Mouse (Mus musculus) CH12F3 (cell line): ENCODE results near the gene Unc50.

Experiments
- in situ Hi-C: fragments of 300-500 bp; cut with MboI; formaldehyde crosslinking; loops from 2 replicates; pipeline ENCODE4 v1.14.3; 2020; ENCODE audit warnings: low sequenced_read_pairs

Gene Unc50

DNA sequence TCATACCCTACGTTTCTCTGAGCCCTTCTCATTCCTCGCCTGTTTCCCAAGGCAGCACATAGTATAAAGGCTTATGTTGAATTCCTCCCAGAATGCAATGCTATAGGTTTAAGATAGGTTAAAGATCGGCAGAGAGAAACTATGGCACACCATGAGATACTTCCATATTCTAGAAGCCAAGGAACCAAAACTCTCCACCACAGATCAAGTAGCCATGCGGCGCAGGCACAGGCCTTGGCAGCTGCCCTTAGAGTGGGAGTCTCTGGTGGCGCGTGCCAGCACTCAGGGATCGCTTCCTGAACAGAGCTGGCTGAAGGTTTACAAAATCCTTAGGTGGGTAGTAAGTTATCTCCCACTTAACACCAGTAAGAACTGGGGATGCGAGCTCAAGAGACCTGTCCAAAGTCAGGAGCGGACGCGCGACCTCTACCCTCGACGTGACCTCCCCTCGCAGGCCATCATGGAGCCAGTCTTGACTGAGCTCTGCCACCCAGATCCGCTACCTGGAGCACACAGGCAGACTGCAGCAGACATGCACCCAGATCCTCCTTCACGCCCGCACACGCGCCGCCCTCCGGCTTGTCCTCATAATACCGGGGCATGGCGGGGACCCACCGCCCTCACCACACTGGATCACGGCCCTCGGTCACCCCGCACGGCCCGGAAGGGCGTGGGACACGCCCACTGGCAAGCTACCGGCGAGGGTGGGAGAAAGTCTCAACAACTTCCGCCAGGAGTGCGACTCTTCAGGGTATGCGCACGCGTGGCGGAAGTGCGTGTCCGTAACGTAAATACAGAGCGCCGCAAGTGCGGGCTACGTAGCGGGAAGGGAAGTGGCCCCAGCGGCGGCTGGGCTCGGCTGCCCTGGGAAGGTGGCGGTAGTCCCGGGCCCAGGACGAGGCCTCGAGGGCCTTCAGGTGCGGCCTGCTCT, at the start of gene Unc50, which contains the start of gene Coa5:
Unc50 (plus strand) TSS at position 774 of the 931 bp plus-strand sequence.
Coa5 (minus strand) TSS at position 738 of the 931 bp plus-strand sequence.
- in situ Hi-C loops = no loop called here

DNA sequence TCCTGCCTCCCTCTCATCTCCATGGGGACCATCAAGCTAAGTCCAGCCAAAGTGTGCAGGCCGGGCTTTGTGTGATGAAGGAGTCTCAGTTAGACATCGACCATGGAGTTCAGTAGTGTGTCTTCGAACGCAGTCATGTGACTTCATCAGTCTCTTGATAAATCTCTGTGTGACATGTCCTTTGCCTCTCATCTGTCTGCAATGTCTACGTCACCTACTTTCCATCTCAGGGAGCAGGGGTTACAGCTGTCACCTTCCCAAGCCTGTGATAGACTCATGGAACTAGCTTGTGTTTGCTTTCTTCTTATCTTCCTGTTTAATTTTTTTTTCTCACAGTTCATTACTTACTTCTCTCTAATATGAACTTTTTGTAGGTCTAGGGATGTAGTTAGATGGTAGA, 49.0 kb upstream of the Unc50 start:
- in situ Hi-C loops = no loop called here

DNA sequence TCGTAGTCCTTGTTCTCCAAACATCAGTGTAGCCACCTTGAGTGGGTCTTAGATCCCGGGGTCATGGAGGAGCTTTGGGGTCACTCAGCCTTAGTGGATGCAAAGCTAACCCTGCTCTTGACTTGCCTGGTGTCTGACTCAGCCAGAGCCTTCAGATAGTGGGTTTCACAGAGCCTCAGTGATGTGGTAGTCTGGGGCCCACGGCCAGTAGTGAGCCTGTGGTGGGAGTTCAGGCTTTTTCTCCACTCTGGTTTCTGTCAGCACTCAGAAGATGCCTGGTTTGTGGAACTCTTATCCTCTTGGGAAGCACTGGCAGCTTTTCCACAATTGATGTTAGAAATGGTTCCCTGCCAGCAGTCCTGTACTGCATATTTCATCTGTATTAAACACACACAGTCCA, 45.6 kb upstream of the Unc50 start:
- in situ Hi-C loops = no loop called here

DNA sequence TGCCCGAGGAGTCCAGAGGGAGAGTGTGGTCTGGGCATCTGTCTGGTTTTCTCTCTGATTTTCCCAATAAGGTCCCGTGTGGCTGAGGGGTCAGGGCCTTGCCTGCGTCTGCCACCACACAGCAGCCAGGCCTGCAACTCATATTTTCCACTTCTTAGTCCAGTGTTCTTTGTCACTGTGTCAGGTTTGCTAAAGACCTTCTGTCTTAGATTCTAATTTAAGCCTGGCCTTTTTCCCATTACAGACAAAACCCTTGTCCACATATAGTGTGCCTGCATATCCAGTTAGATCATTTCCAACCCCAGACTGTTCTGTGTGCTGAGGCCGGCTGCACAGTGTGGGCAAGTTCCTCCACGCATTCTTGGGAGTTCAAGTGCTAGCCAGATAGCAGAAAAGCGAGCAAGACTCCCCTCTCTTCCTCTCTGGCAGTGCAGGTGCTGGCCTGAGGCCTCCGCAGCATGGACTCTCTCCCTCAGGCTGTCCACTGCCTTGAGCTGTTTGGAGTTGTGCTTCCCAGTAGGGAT, 43.4 kb upstream of the Unc50 start:
- in situ Hi-C loops = no loop called here

DNA sequence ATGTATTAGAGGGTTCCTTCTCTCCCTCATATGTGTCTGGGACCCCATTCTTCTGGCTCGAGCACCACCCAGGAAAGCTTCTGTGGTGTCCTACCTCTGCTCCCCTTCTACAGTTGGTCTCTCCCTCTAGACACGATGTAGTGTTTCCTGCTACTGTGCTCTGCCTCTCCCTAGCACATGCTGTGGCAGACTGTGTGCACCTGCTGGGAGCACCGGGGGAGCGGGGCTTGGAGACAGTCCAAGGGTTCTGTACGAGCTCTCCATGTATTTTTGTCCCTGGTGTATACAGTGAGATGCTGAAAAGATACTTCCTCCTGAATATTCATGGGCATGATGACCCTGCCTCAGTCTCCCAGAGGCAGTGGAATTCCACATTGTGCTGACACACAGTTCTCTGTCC, 36.8 kb upstream of the Unc50 start:
- in situ Hi-C loops = no loop called here

DNA sequence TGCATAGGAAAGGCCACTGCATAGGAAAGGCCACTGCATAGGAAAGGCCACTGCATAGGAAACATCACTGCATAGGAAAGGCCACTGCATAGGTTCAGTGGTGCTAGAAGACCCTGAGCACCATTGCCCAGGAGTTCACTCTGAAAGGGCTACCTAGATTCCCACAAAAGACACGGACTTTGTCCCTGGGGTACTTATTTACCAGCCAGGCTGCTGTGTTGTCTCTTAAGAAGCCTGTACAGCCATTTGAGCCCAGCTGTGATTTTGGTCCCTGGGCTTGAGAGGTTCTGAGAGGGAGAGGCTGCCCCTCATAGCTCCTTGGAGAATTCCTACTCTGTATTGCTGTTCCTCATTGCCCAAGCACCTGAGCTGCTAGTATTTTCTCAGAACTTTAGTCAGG, 33.5 kb upstream of the Unc50 start:
- in situ Hi-C loops = no loop called here

DNA sequence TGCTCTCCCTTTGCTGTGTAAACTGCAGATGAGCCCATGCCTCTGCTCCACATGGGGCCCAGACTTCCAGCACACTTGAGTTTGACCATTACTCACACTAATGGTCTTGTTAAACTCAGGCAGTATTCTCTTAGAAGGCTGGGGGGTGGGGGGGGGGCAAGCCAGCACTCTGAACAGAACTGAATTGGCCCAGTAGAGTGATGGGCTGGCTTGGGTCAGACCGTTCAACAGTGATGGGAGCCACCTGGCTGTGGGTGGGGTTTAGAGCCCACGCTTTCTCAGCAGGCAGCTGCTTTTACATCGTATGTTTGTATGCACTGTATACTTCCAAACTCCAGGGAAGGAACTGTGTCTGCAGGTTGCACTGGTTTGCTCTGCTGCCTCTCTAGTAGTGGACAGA, 31.0 kb upstream of the Unc50 start:
- in situ Hi-C loops = no loop called here

DNA sequence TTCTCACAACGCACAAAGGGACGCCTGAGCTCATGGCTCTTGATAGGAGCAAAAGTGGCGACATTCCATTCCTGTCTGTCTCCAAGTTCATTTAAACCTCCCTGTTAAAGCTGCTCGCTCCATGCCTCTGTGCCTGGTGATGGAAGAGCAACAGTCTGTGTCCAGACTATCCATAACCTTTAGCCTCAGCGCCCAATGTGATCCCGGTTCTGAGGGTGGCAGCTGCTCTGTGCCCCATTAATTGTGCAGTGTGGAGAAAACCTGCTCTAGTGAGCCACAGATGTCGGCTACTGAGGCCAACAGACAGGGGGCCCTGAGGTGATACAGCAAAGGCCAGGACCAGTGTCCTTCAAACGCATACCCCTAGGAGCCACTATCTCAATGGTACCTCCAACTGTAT, 30.2 kb upstream of the Unc50 start:
- in situ Hi-C loops = loop anchor here (5.0 kb wide), 1 partner anchor 132 kb away; no protein-coding TSS in a partner anchor

DNA sequence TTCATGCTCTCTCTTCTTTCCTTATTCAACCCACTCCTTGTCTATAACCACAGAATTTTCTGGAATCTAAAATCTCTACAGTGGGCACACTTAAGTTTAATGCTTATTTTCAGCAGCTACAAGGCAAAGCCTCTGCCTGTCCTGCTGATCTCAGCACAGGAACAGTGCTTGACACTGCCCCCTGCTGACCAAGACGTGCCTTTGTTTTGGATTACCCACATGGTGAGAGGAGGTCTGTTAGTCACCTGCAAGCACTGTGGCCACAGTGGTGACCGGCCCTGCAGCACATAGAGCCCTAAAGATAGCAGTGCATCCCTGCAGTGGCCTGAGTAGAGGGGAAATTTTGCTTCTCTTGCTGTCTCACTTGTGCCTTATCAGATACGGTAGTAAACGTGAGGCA, 28.3 kb upstream of the Unc50 start:
- in situ Hi-C loops = loop anchor here (5.0 kb wide), 1 partner anchor 134 kb away; no protein-coding TSS in a partner anchor

DNA sequence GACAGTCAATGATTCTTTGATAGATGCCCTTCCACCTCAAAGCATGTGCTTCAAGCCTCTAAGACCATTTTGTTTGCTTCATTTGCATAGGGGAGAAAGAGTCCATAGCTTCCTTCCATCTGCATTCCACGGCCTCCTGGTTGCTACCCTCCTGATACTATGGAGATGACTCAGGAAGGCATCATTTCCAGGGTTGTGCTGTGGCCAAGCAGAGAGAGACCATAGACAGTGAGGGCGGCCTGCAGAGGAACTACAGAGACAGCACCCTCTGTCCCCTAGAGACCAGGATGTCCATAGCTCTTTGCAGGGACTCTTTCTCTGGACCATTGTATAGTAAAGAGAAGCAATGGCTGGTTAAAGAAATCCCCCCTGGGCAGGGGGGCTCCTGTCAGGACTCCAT, 24.8 kb upstream of the Unc50 start:
- in situ Hi-C loops = no loop called here

DNA sequence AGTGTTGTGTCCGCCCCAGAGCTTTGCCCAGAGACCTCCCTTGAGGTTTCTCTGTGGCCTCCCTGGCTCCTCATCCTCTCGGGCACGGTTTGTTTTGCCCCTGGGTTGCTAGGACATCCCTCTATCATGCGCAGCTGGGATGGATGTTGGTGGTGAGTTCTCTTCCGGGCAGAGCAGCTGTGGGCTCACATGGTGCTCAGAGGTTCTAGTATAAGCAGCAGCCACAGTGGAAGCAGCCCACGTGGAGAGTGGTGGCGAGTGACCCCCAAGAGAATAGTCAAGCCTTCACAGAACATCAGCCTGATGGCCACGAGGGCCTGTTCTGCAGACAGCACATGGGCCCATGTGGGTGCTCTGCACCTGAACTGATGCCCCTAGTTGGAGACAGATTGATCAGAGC, 22.7 kb upstream of the Unc50 start:
- in situ Hi-C loops = no loop called here

DNA sequence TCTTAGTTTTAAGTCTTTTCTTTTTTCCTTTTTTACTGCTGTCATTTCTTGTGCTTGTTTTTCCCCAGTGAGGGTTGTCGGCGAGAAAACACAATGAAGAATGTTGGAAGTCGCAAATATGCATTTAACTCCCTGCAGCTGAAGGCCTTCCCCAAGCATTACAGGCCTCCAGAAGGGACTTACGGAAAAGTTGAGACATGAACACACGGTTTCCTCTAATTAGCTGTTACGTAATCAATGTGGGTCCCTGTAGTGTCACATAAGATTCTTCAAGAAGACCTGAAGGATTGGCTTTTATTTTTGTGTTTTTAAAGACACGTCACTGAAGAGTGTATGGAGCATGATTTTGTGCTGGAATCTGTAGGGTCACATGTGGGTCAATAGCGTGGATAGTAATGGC, 21.9 kb upstream of the Unc50 start:
- in situ Hi-C loops = no loop called here

DNA sequence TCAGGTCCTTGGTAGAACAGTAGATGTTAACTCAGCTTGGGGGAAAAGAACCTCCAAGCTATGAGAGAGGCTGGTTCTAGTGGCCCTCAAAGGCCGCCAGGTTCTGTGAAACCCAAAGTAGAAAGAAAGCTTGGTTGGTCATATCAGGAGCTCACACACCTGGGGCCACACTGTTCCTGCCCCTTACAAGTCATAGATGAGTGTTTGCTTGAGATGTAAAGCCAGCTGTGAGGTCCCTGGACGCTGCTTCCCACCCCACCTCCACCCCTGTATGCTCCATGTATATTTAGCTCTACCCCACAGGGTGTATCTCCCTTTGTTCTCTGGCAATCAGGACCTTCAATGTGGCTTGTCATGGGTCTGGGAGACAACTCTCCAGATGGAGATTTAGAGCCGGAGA, 21.3 kb upstream of the Unc50 start:
- in situ Hi-C loops = no loop called here

DNA sequence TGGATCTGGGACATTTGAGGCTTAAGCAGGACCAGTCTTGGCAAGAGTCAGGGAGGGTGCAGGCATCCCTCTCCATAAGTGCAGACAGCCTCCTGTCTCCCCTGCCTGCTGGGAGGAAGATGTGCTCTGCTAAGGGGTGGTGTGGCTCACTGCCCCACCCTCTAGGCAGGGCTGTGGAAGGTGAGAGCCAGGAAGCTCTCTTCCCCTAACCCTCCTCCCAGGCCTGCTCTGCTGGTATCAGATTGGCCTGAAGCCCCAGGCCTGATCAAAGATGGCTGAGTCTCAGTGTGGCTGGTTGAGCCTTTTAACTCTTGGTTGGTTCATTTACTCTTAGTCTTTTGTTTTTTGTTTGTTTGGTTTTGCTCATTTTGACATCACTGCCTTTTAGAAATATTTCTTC, 20.3 kb upstream of the Unc50 start:
- in situ Hi-C loops = no loop called here

DNA sequence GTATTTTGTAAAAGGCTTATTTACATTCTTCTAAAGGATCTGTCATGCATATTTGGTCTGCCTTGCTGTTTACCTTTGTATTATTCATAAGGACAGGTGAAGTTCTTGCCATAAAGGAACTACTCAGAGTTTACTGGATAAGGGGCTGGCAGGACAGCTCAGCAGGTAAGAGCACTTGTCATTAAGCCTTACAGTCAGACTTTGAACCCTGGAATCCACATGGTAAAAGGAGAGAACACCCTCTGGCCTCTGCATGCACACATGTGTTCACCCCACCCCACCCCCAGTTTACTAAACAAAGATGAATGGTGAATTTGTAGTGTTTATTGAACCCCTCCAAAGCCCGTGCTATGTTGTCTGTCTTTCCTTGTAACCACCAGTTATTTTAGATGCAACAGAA, 14.5 kb upstream of the Unc50 start:
- in situ Hi-C loops = no loop called here

DNA sequence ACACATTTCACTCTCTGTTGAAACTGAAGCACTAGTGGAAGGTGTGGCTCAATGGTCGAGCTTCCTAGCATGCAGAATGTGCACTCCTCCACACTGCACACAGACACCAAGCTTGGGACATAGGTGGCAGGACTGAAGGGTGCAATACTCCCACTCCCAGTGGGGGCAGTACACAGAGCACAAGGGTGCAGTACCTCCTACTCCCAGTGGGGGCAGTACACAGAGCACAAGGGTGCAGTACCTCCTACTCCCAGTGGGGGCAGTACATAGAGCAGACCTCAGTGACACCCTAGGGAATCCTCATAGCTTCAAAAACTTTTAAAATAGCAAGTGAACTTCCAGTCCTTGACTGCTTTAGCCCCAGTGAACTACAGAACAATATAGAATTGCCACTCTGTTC, 10.5 kb upstream of the Unc50 start:
- in situ Hi-C loops = no loop called here

DNA sequence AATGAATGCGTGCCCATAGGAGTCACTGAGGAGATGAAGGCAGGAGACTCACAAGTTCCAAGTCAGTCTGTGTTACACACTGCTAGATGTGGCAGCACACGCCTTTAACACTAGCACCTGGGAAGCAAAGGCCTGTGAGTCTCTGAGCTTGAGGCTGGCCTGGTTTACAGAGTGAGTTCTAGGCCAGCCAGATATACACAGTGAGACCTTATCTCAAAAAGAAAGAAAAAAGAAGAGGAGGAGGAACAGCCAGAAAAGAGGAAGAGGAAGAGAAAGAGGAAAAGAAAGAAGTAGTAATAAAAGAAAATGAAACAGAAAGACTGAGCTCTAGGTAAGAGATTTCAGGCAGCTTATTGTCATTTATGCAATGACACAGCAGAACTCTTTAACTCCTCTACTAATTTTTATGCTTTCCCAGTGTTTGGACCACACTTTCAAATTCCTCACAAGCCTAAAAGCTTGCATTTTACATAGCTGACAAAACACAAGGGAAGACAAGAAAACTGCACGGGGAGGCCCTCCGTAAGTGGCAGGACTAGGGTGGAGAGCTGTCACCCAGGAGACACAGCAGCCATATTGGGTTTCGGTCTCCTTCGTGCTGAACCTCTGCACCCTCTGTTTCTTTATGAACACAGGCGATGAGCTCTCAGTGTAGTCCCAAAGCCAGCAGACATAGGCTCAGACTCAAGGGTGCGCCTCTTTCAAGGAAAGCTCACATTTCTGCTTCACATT, 2.6 kb upstream of the Unc50 start:
- in situ Hi-C loops = no loop called here

DNA sequence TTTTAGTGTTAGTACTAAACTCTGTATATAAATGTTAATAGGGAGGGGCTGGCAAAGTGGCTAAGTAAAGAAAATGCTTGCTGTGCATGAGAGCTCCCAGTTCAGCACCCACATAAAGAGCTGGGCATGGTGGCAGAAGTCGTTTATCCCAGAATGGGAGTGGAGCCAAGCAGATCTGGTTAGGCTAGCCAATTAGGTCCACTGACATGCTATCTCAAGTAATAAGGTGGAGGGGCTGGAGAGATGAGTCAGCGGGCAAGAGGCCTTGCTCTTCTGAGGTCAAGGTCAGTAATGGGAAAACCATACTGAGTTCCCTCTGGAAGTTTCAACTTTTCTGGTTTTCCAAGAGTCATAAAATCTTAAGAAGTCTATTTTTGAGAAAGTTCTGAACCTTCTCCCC, 1.0 kb upstream of the Unc50 start:
- in situ Hi-C loops = no loop called here

DNA sequence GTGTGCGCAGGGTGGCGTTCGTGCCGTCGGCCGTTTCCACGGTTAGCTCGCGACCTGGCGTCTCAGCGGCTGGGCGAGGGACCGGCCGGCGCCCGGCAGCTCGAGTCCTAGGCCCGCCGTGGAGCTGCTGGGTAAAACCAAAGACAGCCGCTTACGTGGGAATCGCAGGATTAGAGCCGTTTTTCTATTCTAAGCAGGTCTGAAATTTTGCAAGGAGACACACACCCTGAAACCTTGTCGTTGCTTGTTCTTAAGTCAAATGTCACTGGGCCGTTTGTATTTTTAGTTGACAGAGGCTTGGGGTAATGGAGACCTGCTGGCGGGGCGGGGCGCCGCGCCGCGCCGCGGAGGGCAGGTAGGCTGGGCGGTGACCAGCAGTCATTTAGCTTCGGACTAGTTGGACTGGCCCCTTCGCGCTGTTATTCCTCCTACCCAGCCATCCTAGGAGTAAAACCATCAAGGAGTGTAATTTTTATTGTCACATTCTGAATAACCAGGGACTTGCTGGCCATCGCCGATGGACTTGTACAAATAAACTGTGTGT, 430 bp downstream of the Unc50 start:
- in situ Hi-C loops = no loop called here

DNA sequence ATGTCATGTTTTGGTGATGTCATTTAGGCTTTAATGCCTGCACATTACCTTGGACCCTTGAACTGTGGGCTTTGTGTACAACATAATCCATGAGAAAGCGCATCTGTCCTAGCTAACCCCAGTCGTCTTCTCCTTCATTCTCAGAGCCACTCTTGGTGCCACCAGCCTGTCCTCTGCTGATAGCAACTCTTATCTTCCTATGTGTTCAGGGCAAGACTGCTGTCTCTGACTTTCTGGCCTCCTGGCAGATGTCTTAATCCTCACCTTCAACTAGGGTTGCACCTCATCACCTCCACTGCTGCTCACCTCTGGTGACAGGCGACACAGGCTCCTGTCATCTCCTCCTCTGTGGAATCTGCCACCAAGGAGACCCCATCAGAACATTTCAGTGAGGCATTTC, 6.5 kb downstream of the Unc50 start:
- in situ Hi-C loops = no loop called here
